Mouse (Mus musculus) telencephalon, adult 2 months (tissue): ENCODE results near the gene Cpne5.
"Not testable (repeated sequence)": the region's sequence is repeated elsewhere in the genome, so short reads cannot be mapped to it uniquely, and the experiment has no call there.

Experiments used
- DNase-seq: peaks from one replicate; pipeline ENCODE4 v3.0.0-alpha.2; 2011; ENCODE audit warnings: low read depth, low spot score

Cpne5 gene

GRCm38 (mm10) chr17:29257001-29257511 lies 19.1 kb upstream of the Cpne5 start:
- no peak for DNase-seq

DNA sequence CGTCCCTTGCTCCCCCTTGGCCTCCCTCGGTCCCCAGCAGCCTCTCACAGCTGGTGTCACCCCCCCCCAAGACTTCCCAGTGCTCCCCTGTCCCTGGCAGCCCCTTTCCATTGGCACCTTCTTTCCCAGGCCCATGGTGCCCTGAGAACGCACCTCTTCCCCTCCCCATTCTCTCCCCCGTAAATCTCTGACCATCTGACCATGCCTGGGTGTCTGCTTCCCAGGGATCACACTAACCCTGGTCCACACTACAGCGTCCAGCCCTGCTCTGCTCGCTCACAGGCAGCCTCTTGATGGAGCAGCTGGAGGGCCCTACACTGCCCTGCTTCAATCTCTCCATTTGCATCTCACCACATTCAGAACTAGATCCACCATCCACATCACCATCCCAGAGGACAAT lies 18.5 kb upstream of the Cpne5 start:
- no peak for DNase-seq

DNA sequence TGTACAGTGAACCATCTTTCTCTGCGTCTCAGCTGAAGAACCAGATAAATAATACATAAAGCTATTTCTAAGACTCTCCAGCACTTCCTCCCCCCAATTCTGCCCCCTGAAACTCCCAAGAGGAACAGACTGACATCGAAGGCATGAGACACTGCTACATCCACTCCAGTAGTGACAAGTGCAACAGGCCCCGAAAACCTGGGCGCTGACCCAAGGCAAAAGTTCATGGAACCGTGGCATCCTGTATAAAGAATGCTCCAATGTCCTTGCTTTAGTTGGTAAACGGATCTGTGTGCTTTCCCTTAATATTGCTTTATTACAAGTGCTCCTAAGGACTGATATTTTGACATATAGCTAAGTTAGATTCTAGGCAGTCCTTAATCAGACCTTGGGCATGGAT lies 16.8 kb upstream of the Cpne5 start:
- DNase-seq = not testable (repeated sequence)

GRCm38 (mm10) chr17:29253684-29254083 lies 15.7 kb upstream of the Cpne5 start:
- no peak for DNase-seq

GRCm38 (mm10) chr17:29253236-29253635 lies 15.3 kb upstream of the Cpne5 start:
- no peak for DNase-seq

DNA sequence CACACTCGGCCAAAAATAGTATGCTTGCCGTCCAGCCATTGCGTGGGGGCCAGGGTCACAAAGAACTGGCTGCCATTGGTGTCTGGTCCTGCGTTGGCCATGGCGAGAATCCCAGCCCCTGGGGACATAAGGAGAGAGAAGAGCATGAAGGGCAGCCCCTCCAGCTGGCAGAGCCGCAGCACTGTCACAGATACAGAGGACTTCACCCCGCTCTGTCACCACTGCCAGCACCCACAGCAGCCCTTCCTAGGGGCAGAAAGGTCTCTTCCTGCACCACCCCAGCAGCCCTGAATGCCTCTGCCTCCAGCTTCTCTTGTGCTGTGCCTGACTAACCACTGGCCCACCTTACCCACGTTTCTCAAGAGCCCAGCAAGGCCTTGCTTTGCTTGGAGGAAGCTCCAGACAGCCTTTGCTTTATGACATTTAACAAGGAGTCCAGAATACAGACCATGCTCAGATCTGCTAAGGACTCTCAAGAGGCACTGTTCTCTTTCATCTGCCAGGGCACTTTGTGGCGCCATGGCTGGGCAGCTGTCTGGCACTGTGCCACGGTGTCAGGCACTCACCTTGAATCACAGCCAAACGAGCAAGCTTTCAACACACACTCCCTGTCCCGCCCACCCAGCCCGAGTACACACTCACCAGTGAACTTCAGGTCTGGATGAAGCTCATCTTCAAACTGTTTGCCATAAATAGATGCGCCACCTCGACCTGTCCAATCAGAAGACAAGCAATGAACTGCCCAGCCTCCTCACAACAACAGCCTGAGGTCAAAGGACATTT lies 13.8 kb upstream of the Cpne5 start:
- no peak for DNase-seq

GRCm38 (mm10) chr17:29251006-29251405 lies 13.0 kb upstream of the Cpne5 start:
- DNase-seq = not testable (repeated sequence)

DNA sequence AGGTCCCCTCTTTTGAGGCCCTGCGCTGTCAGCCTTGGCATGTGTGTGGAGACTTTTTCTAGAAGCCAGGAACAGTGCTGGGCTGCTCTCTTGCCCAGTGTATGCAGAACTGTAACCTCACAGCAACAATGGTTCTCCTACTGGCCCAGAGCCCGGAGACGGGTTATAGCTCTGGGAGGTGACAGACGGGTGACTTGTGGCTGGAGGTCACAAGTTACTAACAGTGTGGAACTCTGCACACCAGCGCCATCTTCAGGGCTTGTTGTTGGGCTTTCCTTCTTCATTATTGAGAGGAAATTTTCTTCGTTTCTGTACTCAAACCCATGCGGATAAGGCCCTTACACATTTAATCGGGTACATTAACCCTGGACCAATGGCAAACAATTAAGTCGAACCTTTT lies 11.5 kb upstream of the Cpne5 start:
- DNase-seq = no peak

DNA sequence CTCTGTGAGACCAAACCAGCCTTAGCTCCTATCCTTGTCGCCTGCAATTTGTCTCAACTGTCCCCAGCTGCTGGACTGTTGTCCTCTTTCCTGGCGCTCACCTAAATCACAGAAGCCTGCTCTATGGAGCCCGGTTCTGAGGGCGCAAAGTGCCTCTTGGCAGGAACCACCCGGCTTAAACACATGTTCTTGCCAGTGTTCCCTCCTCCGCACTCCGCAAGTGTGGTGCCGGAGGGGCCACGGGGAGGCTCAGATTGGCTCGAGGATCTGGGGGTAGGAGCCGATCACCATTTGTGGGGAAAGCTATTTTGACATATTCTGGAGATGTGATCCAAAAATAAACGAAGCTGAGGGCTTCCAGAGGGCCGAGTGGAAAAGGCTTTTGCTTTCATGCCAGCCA lies 9.9 kb upstream of the Cpne5 start:
- DNase-seq = peak; percentile 67

GRCm38 (mm10) chr17:29246602-29247001 lies 8.6 kb upstream of the Cpne5 start:
- peak; percentile 86 for DNase-seq

DNA sequence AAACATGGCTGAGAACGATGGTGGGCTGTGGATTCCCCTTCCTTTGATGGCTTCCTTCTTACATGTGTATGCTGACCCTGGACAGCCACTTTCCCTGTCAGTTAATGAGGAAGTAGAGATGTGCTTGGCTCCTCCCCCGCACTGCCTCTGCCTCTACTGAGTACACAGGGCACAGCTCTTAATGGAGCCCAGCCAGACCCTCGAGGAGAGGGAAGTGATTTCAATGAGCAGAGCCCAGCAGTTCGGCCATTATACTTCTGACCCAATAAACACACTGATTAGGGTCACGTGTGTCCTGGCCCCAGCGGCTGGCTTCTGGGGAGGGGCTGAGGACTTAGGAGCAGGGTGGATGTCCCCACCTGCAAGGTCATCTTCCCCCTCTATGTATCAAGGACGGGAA lies 7.8 kb upstream of the Cpne5 start:
- no peak for DNase-seq

DNA sequence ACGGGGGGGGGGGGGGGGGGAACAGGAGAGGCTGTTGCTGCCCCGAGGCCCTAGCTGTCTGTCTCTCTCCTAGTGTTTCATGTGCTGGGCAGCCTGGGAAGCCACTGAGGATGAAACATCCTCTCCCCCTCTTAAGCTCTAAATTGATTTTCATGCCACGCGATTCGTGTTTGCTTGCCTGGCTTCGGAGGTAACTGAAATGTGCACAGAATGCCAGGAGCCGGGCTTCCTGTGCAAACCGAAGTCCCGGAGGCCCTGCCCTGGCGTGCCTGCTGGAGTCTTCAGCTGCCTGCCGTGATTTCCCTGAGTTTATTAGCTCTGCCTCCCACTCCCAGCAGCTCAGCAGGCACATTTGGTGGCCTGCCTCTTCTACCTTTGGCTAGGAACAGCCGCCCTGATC lies 6.9 kb upstream of the Cpne5 start:
- no peak for DNase-seq

DNA sequence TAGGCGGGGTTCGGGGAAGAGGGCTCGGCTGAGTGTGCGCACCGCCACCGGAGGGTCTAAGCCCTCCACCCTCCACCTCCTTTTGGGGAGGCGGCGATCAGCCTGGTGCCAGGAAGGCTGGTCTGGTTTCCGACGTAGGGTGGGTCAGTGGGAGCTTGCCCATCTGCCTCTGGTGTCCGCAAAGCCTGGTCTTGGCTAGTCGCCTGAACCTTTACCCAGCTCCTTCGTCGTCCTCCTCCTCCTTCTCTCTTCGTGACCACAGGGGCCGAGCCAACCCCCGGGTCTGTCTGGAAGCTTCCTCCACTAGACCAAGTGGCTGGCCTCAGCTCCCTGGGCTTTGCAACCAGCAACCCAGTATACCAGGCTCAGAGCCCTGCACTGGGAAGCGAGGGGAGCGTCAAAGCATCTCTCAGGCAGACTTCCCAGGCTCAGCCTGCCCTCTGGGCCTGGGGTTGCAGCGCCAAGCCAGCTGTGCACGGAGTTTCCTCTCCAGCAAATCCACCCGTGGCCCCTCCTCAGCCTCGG lies 516 bp upstream of the Cpne5 start:
- no peak for DNase-seq

DNA sequence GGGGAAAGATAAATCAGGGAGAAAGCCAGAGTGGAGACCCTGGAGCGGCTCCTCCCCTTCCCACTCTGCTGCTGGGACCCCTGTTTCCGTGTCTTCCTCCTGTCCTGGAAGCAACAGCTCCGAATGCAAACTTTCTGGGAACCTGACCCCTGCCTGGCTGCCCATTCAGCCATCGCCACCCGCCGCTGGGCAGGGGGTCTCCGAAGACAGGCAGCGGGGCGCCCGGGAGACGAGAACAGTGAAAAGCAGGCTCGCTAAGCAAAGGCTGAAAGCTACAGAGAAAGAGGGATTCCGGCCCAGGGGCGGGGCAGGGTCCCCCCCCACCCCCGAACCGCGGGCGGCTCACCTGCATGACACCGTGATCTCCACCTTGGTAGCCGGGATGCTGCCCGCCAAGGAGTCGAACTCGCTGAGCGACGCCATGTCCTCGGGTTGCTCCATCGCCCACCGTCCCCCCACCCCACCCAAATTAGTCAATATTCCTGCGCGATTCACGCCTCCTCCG lies 648 bp downstream of the Cpne5 start:
- DNase-seq = no peak

GRCm38 (mm10) chr17:29236111-29236510 lies 1.9 kb downstream of the Cpne5 start:
- no peak for DNase-seq

GRCm38 (mm10) chr17:29231109-29231508 lies 6.9 kb downstream of the Cpne5 start:
- no peak for DNase-seq

DNA sequence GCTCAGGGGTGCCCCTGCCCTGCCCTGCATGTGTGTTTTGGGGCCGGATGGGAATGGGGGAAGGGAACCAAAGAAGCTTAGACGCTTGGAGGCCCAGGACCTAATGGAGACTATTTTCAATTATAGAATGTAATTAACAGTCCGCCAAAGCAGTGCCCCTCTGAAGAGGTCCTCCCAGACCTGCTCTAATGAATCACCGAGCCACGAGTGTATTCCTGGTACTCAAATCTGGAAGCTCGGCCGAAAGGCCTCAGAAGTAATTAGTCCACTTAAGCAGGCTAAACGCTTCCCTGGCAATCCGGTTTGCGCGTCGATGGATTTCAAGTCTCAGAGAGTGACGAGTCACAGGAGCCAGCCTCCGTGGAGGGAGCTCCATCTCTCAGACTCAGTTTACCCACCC lies 17.3 kb downstream of the Cpne5 start:
- DNase-seq = no peak

GRCm38 (mm10) chr17:29218017-29218416 lies 19.9 kb downstream of the Cpne5 start:
- no peak for DNase-seq

DNA sequence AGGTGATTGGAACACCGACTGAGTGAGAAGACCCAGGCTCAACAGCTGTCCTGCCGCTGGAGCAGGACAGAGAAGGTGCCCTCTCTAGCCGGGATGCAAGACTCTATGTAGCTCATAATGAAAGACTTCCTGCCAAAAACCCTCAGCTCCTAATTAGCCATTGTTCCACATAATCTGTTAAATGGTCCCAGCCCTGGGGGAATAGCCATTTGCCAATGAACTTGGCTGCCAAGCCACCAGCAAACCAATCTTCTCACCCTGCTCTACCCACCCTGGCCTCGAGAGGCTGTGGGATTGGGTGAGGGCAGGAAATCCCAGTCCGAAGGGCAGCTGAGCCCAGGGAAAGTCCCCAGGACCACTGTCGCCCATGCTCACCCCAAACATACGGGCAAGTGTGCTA lies 21.9 kb downstream of the Cpne5 start:
- no peak for DNase-seq

DNA sequence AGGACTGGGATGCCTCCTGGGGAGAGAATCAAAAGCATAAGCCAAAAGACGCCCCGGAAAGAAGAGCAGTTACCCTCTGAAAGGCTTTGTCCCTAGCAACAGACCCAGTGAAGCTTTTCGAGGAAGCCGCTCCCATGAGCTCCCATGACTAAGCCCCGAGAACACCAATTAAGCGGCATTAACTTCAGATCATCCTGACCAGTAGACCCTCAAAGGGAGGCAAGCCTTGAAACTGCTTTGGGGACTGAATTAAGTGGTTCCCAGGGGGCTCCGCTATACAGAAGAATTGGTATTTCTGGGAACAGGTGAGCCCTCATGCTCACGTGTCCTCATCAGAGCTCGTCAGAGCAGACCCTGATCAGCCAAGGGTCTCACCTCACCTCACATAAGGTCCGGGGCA lies 23.3 kb downstream of the Cpne5 start:
- DNase-seq = no peak

GRCm38 (mm10) chr17:29214193-29214456 lies 23.8 kb downstream of the Cpne5 start:
- DNase-seq = no peak

- no peak for DNase-seq
Observed at GRCm38 (mm10) chr17:29213381-29214192, 24.4 kb downstream of the Cpne5 start.

GRCm38 (mm10) chr17:29211836-29212235 lies 26.1 kb downstream of the Cpne5 start:
- no peak for DNase-seq
